Mouse (Mus musculus) spleen, postnatal 4 days (tissue): Measurements from ENCODE around the gene Zcchc8.

Experiments
- DNase-seq, 2 experiments: peaks; one replicate each; pipeline ENCODE4 v3.0.0; 2022; ENCODE audit warnings: low spot score in 2 of 2

The Zcchc8 gene

DNA sequence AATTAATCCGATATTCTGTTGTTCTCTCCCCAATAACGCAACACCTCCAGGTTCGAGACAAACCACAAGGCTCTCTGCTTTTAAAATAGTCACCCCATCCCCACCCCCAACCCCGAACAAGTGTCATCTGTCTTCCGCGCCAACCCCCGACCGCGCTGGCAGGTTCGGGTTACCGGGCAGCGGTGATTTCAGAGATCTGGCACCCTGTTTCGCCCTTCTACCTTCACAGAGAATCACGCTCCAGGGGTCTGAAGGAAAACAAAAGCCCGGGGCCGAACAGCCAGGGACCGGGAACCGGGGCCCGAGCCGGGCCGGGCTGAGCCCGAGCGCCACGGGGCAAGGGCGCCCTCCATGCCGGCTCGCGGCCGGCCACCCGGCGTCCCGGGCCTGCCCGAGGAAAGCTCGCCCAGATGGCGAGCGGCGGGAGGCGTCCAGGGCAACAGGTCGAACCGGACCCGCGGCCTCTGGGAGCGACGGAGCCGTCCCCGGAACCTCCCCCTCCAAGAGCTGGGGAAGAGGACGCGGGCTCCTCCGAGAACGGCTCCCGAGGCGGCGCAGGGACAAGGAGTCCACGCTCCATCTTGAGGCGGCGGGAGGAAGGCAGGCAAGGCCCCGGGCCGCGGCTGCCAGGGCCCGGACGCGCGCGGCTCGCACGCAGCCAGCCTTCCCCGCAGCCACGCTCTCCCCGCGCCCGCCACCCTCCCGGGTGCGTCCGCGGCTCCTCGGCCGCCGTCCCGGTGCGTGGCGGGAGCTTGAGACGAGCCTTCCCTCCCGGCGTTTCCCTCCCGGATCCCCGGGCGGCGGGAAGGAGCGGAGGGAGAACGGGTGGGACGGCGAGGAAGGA, 37.3 kb downstream of the Zcchc8 start:
- DNase-seq: peak; percentile 57 to 87

- DNase-seq: no peak
Observed at GRCm38 (mm10) chr5:123683043-123683376, 37.9 kb downstream of the Zcchc8 start.

DNA sequence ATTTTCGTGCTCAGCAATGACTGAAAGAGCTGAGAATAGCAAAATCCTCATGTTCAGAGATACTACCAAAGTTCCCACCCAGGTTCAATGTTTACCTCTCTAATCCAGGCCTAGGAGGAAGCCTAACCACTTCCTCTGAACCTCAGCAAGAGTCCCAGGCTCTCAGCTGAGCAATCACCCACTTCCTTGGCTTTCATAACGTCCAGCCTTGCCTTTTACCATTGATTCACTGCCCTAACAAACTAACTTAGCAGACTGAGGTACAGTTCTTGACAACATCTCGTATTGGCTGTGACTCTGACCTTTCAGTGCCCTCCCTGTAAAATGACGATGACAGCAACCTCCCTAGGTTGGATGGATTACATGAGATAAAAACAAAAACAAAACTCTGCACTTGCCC, 38.5 kb downstream of the Zcchc8 start:
- DNase-seq: no peak

DNA sequence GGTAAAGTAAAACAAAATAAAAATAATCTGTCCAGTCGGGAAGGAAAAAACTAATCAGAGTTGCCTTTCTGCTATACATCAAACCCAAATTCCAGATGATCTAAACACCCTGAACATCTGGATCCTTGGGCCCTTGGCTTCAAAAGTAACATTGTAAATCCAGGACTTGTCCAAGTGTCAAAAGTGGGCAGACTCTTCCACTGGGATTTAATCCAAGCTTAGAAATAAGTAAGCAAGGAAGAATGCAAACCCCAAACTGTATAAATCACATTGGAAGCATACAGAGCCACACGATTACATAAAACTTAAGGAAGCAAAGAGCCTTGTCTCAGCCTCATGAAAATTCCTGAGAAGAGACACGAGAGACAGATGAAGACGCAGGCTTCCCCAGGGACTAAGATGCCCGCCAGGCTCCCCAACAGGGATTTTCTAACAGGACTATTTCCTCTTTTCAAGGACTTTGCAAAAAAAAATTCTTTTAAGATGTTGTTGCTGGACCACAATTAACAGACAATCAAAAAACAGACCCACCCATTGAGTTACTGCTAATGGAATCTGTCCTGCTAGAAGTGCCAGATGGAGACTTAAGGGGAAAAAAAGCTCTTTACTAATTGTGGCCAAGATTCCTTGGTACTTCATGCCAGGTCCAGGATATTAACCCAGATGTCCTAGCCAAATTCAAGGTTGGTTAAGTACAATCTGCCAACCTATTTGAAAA, 41.2 kb downstream of the Zcchc8 start:
- no peak for DNase-seq

GRCm38 (mm10) chr5:123679106-123679505, 41.8 kb downstream of the Zcchc8 start:
- DNase-seq: no peak

DNA sequence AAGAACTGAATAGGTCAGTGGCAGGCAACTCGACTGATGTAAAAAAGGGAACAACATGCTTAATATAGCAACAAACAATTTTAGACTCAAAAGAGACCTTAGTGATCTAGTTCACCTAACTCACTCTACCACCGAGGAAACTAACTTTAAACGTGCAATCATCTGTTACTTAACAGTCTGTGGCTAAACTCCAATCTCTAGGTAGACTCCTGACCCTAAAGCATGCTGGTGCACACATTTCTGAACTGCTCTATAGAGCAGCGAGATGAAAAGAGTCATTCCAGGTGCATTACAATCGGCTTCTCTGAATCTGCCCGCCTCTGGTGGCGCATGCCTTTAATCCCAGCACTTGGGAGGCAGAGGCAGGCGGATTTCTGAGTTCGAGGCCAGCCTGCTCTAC, 45.2 kb downstream of the Zcchc8 start:
- no peak for DNase-seq

DNA sequence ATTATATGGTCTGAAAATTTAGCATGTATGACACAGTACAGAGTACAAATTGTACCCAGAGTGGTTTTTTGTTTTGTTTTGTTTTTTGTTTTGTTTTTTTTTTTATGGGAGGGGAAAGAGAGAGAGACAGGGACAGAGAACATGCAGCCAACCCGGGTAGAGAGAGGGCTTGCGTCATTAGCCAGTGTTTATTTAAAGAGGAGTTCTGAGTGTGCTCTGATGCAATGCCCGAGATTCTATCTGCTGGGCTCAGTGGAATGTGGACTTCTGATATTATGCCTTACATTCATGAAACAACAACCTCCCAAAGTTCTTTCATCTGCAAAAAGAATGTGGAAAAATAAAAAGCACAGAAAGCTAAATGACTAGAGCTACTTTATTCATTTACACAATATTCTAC, 45.7 kb downstream of the Zcchc8 start:
- DNase-seq: no peak

- no peak for DNase-seq
Observed at GRCm38 (mm10) chr5:123671473-123671820, 49.5 kb downstream of the Zcchc8 start.

- DNase-seq: peak in 1 of 2 experiments; percentile 60
Observed at GRCm38 (mm10) chr5:123670800-123671472, 50.0 kb downstream of the Zcchc8 start.

GRCm38 (mm10) chr5:123669991-123670799, 50.7 kb downstream of the Zcchc8 start:
- DNase-seq: no peak

DNA sequence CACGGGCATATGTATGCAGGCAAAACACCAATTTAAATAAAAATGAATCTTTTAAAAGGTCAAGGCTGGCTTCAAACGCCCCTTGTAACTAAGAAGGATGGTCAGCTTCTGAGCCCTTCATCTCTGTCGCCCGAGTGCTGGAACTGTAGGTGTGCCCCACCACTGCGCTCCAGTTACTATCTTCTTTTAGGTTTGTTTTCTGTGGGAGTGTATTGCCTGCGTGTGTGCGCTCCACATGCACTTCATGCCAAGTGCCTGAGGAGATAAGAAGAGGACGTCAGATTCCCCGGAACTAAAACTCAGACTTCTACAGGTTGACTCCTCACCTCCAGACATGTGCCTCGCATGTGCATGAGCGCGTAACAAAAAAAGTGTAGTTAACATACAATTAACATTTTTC, 53.0 kb downstream of the Zcchc8 start:
- no peak for DNase-seq

GRCm38 (mm10) chr5:123665956-123666355, 54.9 kb downstream of the Zcchc8 start:
- DNase-seq: no peak

GRCm38 (mm10) chr5:123664329-123664728, 56.6 kb downstream of the Zcchc8 start:
- DNase-seq: no peak

DNA sequence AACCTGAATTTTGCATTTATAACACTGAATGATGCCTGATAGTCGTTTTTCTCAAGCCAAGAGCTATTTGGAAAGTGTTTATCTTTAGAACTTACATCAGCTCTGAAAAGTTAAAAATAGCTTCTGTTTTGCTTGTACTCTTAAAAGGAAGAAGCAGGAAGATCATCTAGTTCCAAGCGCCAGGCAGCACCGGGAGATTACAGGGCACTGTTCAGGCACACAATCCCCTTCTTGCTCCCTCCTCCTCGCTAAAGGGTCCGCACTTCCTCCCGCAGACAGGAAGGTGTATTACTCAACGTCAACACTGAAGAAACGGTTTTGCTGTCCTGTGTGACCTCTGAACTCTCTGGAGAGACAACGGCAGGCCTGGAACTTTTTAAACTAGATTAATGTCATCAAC, 58.8 kb downstream of the Zcchc8 start:
- no peak for DNase-seq

DNA sequence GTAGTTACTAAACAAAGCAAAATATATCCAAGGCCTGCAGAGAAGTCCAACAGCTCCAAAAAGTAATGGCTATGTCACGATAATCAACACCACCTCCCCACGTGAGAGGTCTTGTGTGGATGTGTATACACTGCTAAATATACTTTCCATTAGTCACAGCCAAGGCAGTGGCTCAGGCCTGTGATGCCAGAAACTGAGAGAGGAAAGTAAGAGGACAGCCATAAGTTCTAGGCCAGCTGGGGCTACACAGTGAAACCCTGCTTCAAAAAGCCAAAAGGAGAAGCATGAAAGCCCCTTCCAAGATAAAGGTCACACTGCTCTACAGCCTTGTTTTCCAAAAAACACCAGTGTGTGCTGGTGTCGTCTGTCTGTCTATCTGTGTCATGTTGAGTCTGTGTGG, 59.3 kb downstream of the Zcchc8 start:
- DNase-seq: no peak

GRCm38 (mm10) chr5:123657651-123658050, 63.2 kb downstream of the Zcchc8 start:
- DNase-seq: no peak

DNA sequence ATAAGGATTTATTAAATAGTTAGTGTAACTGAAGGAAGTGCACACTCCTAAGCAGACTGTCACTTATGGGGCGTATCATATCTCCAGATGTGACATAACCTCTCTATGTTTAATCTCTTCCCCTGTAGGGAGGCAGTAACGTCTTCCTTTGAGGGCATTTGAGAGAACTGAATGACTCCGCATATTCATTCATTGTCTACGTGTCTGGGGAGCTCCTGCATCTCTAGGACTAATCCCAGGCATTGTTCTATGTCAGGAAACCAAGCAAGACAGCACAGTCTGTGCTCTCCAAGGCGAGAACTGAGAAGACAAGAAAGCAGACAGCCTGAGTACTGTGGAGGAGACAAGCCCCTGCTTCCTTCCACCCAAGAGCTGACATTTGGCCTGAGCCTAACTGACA, 66.0 kb downstream of the Zcchc8 start:
- no peak for DNase-seq

DNA sequence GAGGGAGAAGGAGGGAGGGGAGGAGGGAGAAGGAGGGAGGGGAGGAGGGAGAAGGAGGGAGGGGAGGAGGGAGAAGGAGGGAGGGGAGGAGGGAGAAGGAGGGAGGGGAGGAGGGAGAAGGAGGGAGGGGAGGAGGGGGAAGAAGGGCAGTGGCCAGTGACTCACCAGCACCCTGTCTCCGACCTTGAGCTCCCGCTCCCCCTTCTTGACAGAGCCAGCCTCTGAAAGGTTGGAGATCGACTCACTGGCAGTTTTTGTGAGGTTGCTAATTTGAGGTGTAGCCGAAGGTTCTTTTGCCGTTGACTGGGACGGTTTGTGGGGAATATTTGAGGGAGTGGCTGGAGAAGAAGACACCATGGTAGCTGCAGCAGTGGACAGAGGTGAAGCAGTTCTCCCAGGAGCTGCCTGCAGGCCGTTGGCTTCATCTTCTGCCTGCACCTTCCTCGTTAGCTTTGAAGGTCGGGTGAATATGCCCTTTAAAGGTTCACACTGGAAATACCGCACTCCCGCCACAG, 67.6 kb downstream of the Zcchc8 start:
- DNase-seq: no peak

DNA sequence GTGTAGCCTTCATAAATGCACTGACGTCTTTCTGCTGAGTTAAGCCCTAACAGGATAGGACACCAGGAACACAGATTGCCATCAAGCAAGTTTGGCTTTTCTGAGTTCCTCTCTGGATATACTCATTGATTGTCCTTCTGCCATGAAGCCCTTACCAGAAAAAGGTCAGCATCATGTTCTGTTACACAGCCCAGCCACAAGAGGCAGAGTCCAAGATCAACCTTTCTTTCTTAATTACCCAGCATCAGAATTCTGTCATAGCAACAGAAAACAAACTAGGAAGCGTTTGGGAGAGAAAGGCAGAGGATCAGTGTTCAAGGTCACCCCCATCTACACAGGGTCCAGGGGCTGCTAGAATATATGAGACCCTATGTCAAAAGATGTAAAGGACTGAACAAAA, 70.1 kb downstream of the Zcchc8 start:
- DNase-seq: no peak
